Mouse (Mus musculus) intestine, postnatal 0 days (tissue): ENCODE results near the gene Phgdh. TPM values are rescaled to one million over a fixed set of nuclear protein-coding genes. Genes with fewer than 3 reads are reported as not detected.

Experiments used
- ATAC-seq: fragments of 200-750 bp; cut with Nextera tagmentation; 2 replicates; pipeline ENCODE4 v1.8.0; 2017; ENCODE audit warnings: mild to moderate bottlenecking, moderate TSS enrichment, moderate library complexity
- H3K27ac ChIP-seq: fragments of 300-500 bp; sonication (generic); 2 replicates; pipeline ENCODE4 v1.5.1; 2014; ENCODE audit warnings: mild to moderate bottlenecking, low read depth, low read length, moderate library complexity
- H3K27me3 ChIP-seq: fragments of 300-500 bp; sonication (generic); replicated peaks from 2 replicates; pipeline ENCODE4 v1.6.1; 2014; ENCODE audit warnings: low read length, mixed read lengths; ENCODE audit not compliant: control insufficient read depth, insufficient read depth
- H3K36me3 ChIP-seq: fragments of 300-500 bp; sonication (generic); 2 replicates; pipeline ENCODE4 v1.6.1; 2014; ENCODE audit warnings: mild to moderate bottlenecking, moderate library complexity; ENCODE audit not compliant: control insufficient read depth, insufficient read depth
- H3K4me1 ChIP-seq: fragments of 300-500 bp; sonication (generic); replicated peaks from 2 replicates; pipeline ENCODE4 v1.6.1; 2014; ENCODE audit warnings: antibody characterized with exemption, low read length, mixed read lengths; ENCODE audit not compliant: control insufficient read depth, insufficient read depth
- H3K4me2 ChIP-seq: fragments of 300-500 bp; sonication (generic); replicated peaks from 2 replicates; pipeline ENCODE4 v1.6.1; 2014; ENCODE audit warnings: low read depth, mild to moderate bottlenecking, moderate library complexity
- H3K4me3 ChIP-seq: fragments of 300-500 bp; sonication (generic); 2 replicates; pipeline ENCODE4 v1.5.1; 2014; ENCODE audit warnings: low read depth, low read length
- H3K9ac ChIP-seq: fragments of 300-500 bp; sonication (generic); 2 replicates; pipeline ENCODE4 v1.6.1; 2014; ENCODE audit warnings: mild to moderate bottlenecking, low read depth, low read length
- H3K9me3 ChIP-seq: fragments of 300-500 bp; sonication (generic); 2 replicates; pipeline ENCODE4 v1.6.1; 2016; ENCODE audit warnings: mixed run types; ENCODE audit not compliant: control insufficient read depth
- CTCF ChIP-seq: sonication (generic); IDR thresholded peaks from 2 replicates; pipeline ENCODE4 v1.5.1; 2016; ENCODE audit warnings: low read depth, mild to moderate bottlenecking, control low read depth, antibody characterized with exemption, moderate library complexity
- WGBS: fragments of 180-500 bp; shearing (Covaris S2); extraction: QIAGEN DNeasy Blood & Tissue Kit; methylation state at CpG from one replicate; pipeline ENCODE4 v1.1.7; 2014; 5-methylcytosine and 5-hydroxymethylcytosine counted together
- polyA plus RNA-seq: library from polyadenylated mRNA; unstranded; fragments of >200 nt; fragmentation: Nextera tagmentation; extraction: Ambion mirVana; gene quantifications from 2 replicates; pipeline ENCODE4 v1.2.1, GENCODE M21; 2015

Phgdh gene
- polyA plus RNA-seq, 1 experiment from 2014 or later = 89.9 TPM

- no peak for ATAC-seq
- Histone ChIP-seq H3K4me3 (no peak overlapping the region), H3K36me3 (peaks cover 80% of the 10 kb centered on the region), H3K27ac (no peak overlapping the region), H3K27me3 (no peaks in the 10 kb centered on the region), H3K9ac (no peak overlapping the region), H3K4me2 (no peak overlapping the region), H3K9me3 (no peaks in the 10 kb centered on the region), H3K4me1 (no peaks in the 10 kb centered on the region)
- peak; percentile 31 for TF ChIP-seq CTCF
- WGBS = 68% methylated on average over 10 of the region's 10 CpGs
Observed at GRCm38 (mm10) chr3:98295965-98296364, 43.8 kb downstream of the Phgdh start.

- 93% methylated on average over 9 of the region's 9 CpGs for WGBS
- Histone ChIP-seq H3K4me1 (no peaks in the 10 kb centered on the region), H3K27me3 (no peaks in the 10 kb centered on the region), H3K9me3 (no peaks in the 10 kb centered on the region), H3K9ac (no peak overlapping the region), H3K27ac (no peak overlapping the region), H3K36me3 (peaks cover 60% of the 10 kb centered on the region), H3K4me3 (no peak overlapping the region), H3K4me2 (no peak overlapping the region)
- ATAC-seq = no peak
- no peak for TF ChIP-seq CTCF
Observed at GRCm38 (mm10) chr3:98291044-98291443, 48.7 kb downstream of the Phgdh start.

- Histone ChIP-seq H3K27ac (no peak overlapping the region; the same call in none of the 2 replicates), H3K9me3 (no peaks in the 10 kb centered on the region), H3K9ac (0 out of 2 replicates have a peak overlapping the region, but pooled peaks have one; percentile 2), H3K4me2 (peak overlapping the region; percentile 68), H3K36me3 (peaks cover 10% of the 10 kb centered on the region; the same call in 1 of the 2 replicates), H3K27me3 (no peaks in the 10 kb centered on the region), H3K4me3 (peak overlapping the region; percentile 58), H3K4me1 (peaks cover 4% of the 10 kb centered on the region; the same call in 1 of the 2 replicates)
- ATAC-seq = no peak
- 79% methylated on average over 5 of the region's 5 CpGs for WGBS
- no peak for TF ChIP-seq CTCF
Observed at GRCm38 (mm10) chr3:98283205-98283604, 56.6 kb downstream of the Phgdh start.

- H3K4me1 ChIP-seq = peaks cover 4% of the 10 kb centered on the region; the same call in 1 of the 2 replicates
- 87% methylated on average over 8 of the region's 8 CpGs for WGBS
- peak overlapping the region; percentile 58 for H3K4me3 ChIP-seq
- ATAC-seq = no peak
- no peak for TF ChIP-seq CTCF
- H3K9ac ChIP-seq = peak overlapping the region; percentile 32; the same call in 1 of the 2 replicates
- no peaks in the 10 kb centered on the region for H3K9me3 ChIP-seq
- peaks cover 8% of the 10 kb centered on the region; the same call in 1 of the 2 replicates for H3K36me3 ChIP-seq
- no peak overlapping the region for H3K27ac ChIP-seq
- H3K4me2 ChIP-seq = peak overlapping the region; percentile 68
- H3K27me3 ChIP-seq = no peaks in the 10 kb centered on the region
Observed at GRCm38 (mm10) chr3:98282422-98282821, 57.4 kb downstream of the Phgdh start.

GRCm38 (mm10) chr3:98280933-98281678, 58.7 kb downstream of the Phgdh start:
- WGBS = 17% methylated on average over 12 of the region's 12 CpGs
- H3K9ac ChIP-seq = peak overlapping the region; percentile 58
- TF ChIP-seq CTCF = peak; percentile 97
- H3K9me3 ChIP-seq = no peaks in the 10 kb centered on the region
- peak; percentile 58 for ATAC-seq
- H3K4me3 ChIP-seq = peak overlapping the region; percentile 58
- peaks cover 8% of the 10 kb centered on the region; the same call in 1 of the 2 replicates for H3K36me3 ChIP-seq
- peak overlapping the region; percentile 91 for H3K27ac ChIP-seq
- peak overlapping the region; percentile 68 for H3K4me2 ChIP-seq
- no peaks in the 10 kb centered on the region for H3K27me3 ChIP-seq
- H3K4me1 ChIP-seq = peaks cover 4% of the 10 kb centered on the region; the same call in 1 of the 2 replicates

GRCm38 (mm10) chr3:98280204-98280932, 59.4 kb downstream of the Phgdh start, which contains the start of gene Hmgcs2:
Hmgcs2 (plus strand) TSS chr3:98280435.
- peak within 1 kb of the TSS; percentile 91 for H3K27ac ChIP-seq
- peaks cover 4% of the 10 kb centered on the region; the same call in 1 of the 2 replicates for H3K4me1 ChIP-seq
- peaks cover 8% of the 10 kb centered on the region; the same call in 1 of the 2 replicates for H3K36me3 ChIP-seq
- H3K9me3 ChIP-seq = no peaks in the 10 kb centered on the region
- peak within 1 kb of the TSS; percentile 58 for H3K4me3 ChIP-seq
- H3K9ac ChIP-seq = peak within 1 kb of the TSS; percentile 58
- TF ChIP-seq CTCF = no peak
- peak within 1 kb of the TSS; percentile 68 for H3K4me2 ChIP-seq
- 23% methylated on average over 14 of the region's 14 CpGs for WGBS
- no peaks in the 10 kb centered on the region for H3K27me3 ChIP-seq
- peak; percentile 88 for ATAC-seq
